Mouse (Mus musculus): ENCODE data around the gene 4930502E18Rik. TPM values are rescaled to one million over a fixed set of nuclear protein-coding genes. Genes with fewer than 3 reads are reported as not detected.
A peak's percentile ranks its signal among the peaks of the same experiment; 100 is the strongest.
"Not testable (repeated sequence)": the region's sequence is repeated elsewhere in the genome, so short reads cannot be mapped to it uniquely, and the experiment has no call there.

Gene 4930502E18Rik
- not detected for total RNA-seq (2021)
- long read RNA-seq, experiment 1 = 0 reads
- long read RNA-seq, experiment 2 = 0 reads

GRCm38 (mm10) chrX:53724596-53724995 lies at the start of gene 4930502E18Rik:
Gene 4930502E18Rik, plus strand, starts transcription at chrX:53724826.
- no peak within 1 kb of the TSS for H3K27ac ChIP-seq
- no peak for TF ChIP-seq CTCF (conservative IDR thresholded peaks at IDR 0.05)
- DNase-seq (ENCODE audit: low spot score in 2 of 2) = no peak
- no peak within 1 kb of the TSS for H3K4me3 ChIP-seq

GRCm38 (mm10) chrX:53676943-53677342 lies 47.7 kb upstream of the 4930502E18Rik start:
- not testable (repeated sequence) for H3K27ac ChIP-seq, H3K4me3 ChIP-seq
- peak; percentile 69 for TF ChIP-seq CTCF (conservative IDR thresholded peaks at IDR 0.05)
- DNase-seq (ENCODE audit: low spot score in 2 of 2) = peak; percentile 21 to 69

GRCm38 (mm10) chrX:53682650-53683049 lies 42.0 kb upstream of the 4930502E18Rik start:
- H3K27ac ChIP-seq; DNase-seq (ENCODE audit: low spot score in 2 of 2); H3K4me3 ChIP-seq: not testable (repeated sequence)

GRCm38 (mm10) chrX:53684676-53685075 lies 40.0 kb upstream of the 4930502E18Rik start:
- not testable (repeated sequence) for H3K4me3 ChIP-seq; H3K27ac ChIP-seq; DNase-seq (ENCODE audit: low spot score in 2 of 2)

GRCm38 (mm10) chrX:53692065-53692464 lies 32.6 kb upstream of the 4930502E18Rik start:
- Histone ChIP-seq H3K27ac (no peak overlapping the region), H3K4me3 (no peak overlapping the region)
- no peak for DNase-seq (ENCODE audit: low spot score in 2 of 2)
- TF ChIP-seq CTCF (conservative IDR thresholded peaks at IDR 0.05) = no peak

- no peak for DNase-seq (ENCODE audit: low spot score in 2 of 2)
- no peak overlapping the region for H3K27ac ChIP-seq
- no peak overlapping the region for H3K4me3 ChIP-seq
- no peak for TF ChIP-seq CTCF (conservative IDR thresholded peaks at IDR 0.05)
Observed at GRCm38 (mm10) chrX:53693141-53693540, 31.5 kb upstream of the 4930502E18Rik start.

- no peak overlapping the region for H3K27ac ChIP-seq
- no peak for TF ChIP-seq CTCF (conservative IDR thresholded peaks at IDR 0.05)
- no peak for DNase-seq (ENCODE audit: low spot score in 2 of 2)
- no peak overlapping the region for H3K4me3 ChIP-seq
Observed at GRCm38 (mm10) chrX:53694008-53694777, 30.4 kb upstream of the 4930502E18Rik start.

GRCm38 (mm10) chrX:53699225-53699624 lies 25.4 kb upstream of the 4930502E18Rik start:
- TF ChIP-seq CTCF (conservative IDR thresholded peaks at IDR 0.05) = no peak
- no peak for DNase-seq (ENCODE audit: low spot score in 2 of 2)
- Histone ChIP-seq H3K27ac (no peak overlapping the region), H3K4me3 (no peak overlapping the region)

GRCm38 (mm10) chrX:53702673-53703072 lies 22.0 kb upstream of the 4930502E18Rik start:
- no peak overlapping the region for H3K27ac ChIP-seq
- no peak for TF ChIP-seq CTCF (conservative IDR thresholded peaks at IDR 0.05)
- H3K4me3 ChIP-seq = no peak overlapping the region
- no peak for DNase-seq (ENCODE audit: low spot score in 2 of 2)

- DNase-seq (ENCODE audit: low spot score in 2 of 2) = no peak
- no peak for TF ChIP-seq CTCF (conservative IDR thresholded peaks at IDR 0.05)
- Histone ChIP-seq H3K4me3 (peak overlapping the region; percentile 54), H3K27ac (peak overlapping the region; percentile 78)
Observed at GRCm38 (mm10) chrX:53715942-53716322, 8.7 kb upstream of the 4930502E18Rik start.

GRCm38 (mm10) chrX:53716323-53717182 lies 8.1 kb upstream of the 4930502E18Rik start:
- DNase-seq (ENCODE audit: low spot score in 2 of 2) = peak in 1 of 2 experiments; percentile 28
- Histone ChIP-seq H3K4me3 (peak overlapping the region; percentile 54), H3K27ac (peak overlapping the region; percentile 78)
- no peak; the same call in none of the 2 replicates for TF ChIP-seq CTCF (conservative IDR thresholded peaks at IDR 0.05)

- Histone ChIP-seq H3K4me3 (no peak overlapping the region), H3K27ac (no peak overlapping the region)
- no peak for TF ChIP-seq CTCF (conservative IDR thresholded peaks at IDR 0.05)
- no peak for DNase-seq (ENCODE audit: low spot score in 2 of 2)
Observed at GRCm38 (mm10) chrX:53728967-53729366, 4.3 kb downstream of the 4930502E18Rik start.

GRCm38 (mm10) chrX:53752851-53753250 lies 28.2 kb downstream of the 4930502E18Rik start:
- H3K27ac ChIP-seq = no peak overlapping the region
- no peak for DNase-seq (ENCODE audit: low spot score in 2 of 2)

More at GRCm38 (mm10) chrX:53752851-53753250, 28.2 kb downstream of the 4930502E18Rik start:
- no peak for TF ChIP-seq CTCF (conservative IDR thresholded peaks at IDR 0.05)
- no peak overlapping the region for H3K4me3 ChIP-seq

Measured in layer of hippocampus, adult 2 months (tissue).